Mouse (Mus musculus) limb, embryonic 15.5 days (tissue): ENCODE results near the gene Inhbc. TPM values are rescaled to one million over a fixed set of nuclear protein-coding genes. Genes with fewer than 3 reads are reported as not detected.
A peak's percentile ranks its signal among the peaks of the same experiment; 100 is the strongest.
"Not testable (repeated sequence)": the region's sequence is repeated elsewhere in the genome, so short reads cannot be mapped to it uniquely, and the experiment has no call there.

Source experiments
- ATAC-seq: fragments of 200-750 bp; cut with Nextera tagmentation; 2 replicates; pipeline ENCODE4 v1.8.0; 2017; ENCODE audit warnings: low read depth, moderate TSS enrichment; ENCODE audit not compliant: insufficient number of reproducible peaks, low FRiP score, low TSS enrichment
- H3K27ac ChIP-seq: fragments of 300-500 bp; sonication (generic); 2 replicates; pipeline ENCODE4 v1.5.1; 2015; ENCODE audit warnings: moderate library complexity, mild to moderate bottlenecking, inconsistent platforms
- H3K27me3 ChIP-seq: fragments of 300-500 bp; sonication (generic); 2 replicates; pipeline ENCODE4 v1.6.1; 2015; ENCODE audit warnings: inconsistent platforms
- H3K36me3 ChIP-seq: fragments of 300-500 bp; sonication (generic); 2 replicates; pipeline ENCODE4 v1.6.1; 2015; ENCODE audit warnings: inconsistent platforms
- H3K4me1 ChIP-seq: fragments of 300-500 bp; sonication (generic); 2 replicates; pipeline ENCODE4 v1.6.1; 2015; ENCODE audit warnings: inconsistent platforms
- H3K4me2 ChIP-seq: fragments of 300-500 bp; sonication (generic); 2 replicates; pipeline ENCODE4 v1.6.1; 2015; ENCODE audit warnings: mild to moderate bottlenecking, inconsistent platforms
- H3K4me3 ChIP-seq: fragments of 300-500 bp; sonication (generic); 2 replicates; pipeline ENCODE4 v1.5.1; 2015; ENCODE audit warnings: mild to moderate bottlenecking, inconsistent platforms
- H3K9ac ChIP-seq: fragments of 300-500 bp; sonication (generic); 2 replicates; pipeline ENCODE4 v1.6.1; 2015; ENCODE audit warnings: inconsistent platforms
- H3K9me3 ChIP-seq: fragments of 300-500 bp; sonication (generic); 2 replicates; pipeline ENCODE4 v1.6.1; 2016; ENCODE audit warnings: inconsistent platforms
- WGBS: fragments of 180-500 bp; shearing (Covaris S2); methylation state at CpG from one replicate; pipeline ENCODE4 v1.1.7; 2015; 5-methylcytosine and 5-hydroxymethylcytosine counted together
- polyA plus RNA-seq: library from polyadenylated mRNA; unstranded; fragments of >200 nt; fragmentation: Nextera tagmentation; extraction: Ambion mirVana; gene quantifications from 2 replicates; pipeline ENCODE4 v1.2.1, GENCODE M21; 2015

The Inhbc gene
- polyA plus RNA-seq, 1 experiment from 2014 or later = not detected

- H3K9me3 ChIP-seq = no peaks in the 10 kb centered on the region
- H3K27me3 ChIP-seq = no peaks in the 10 kb centered on the region
- H3K4me1 ChIP-seq = peaks cover 12% of the 10 kb centered on the region
- 35% methylated on average over 23 of the region's 23 CpGs for WGBS
- H3K36me3 ChIP-seq = peaks cover 41% of the 10 kb centered on the region
- H3K9ac ChIP-seq = peak overlapping the region; percentile 80
- H3K4me3 ChIP-seq = peak overlapping the region; percentile 81
- ATAC-seq = peak; percentile 49
- peak overlapping the region; percentile 84 for H3K27ac ChIP-seq
- peak overlapping the region; percentile 65 for H3K4me2 ChIP-seq
Measured at GRCm38 (mm10) chr10:127310523-127311475, 59.4 kb downstream of the Inhbc start.

- Histone ChIP-seq H3K36me3 (peaks cover 57% of the 10 kb centered on the region), H3K4me1 (peaks cover 12% of the 10 kb centered on the region)
- not testable (repeated sequence) for H3K4me3 ChIP-seq, H3K9me3 ChIP-seq, H3K9ac ChIP-seq, H3K27me3 ChIP-seq, H3K4me2 ChIP-seq, H3K27ac ChIP-seq, ATAC-seq
- WGBS = 90% methylated on average over 3 of the region's 3 CpGs
Measured at GRCm38 (mm10) chr10:127309167-127309566, 61.1 kb downstream of the Inhbc start.

Other genes with a start within 250 kb of the Inhbc start
- 103 and 110 TPM in 2 replicates for gene Os9, start 249.3 kb downstream of the Inhbc start, polyA plus RNA-seq
- 12.3 and 12.4 TPM in 2 replicates for gene B4galnt1, start 205.2 kb downstream of the Inhbc start, polyA plus RNA-seq
- 1.2 and 1.7 TPM in 2 replicates for gene Slc26a10, start 189.8 kb downstream of the Inhbc start, polyA plus RNA-seq
- gene Arhgef25, start 180.3 kb downstream of the Inhbc start, polyA plus RNA-seq = 115 and 118 TPM in 2 replicates
- gene Dtx3, start 174.7 kb downstream of the Inhbc start, polyA plus RNA-seq = 140 and 144 TPM in 2 replicates
- 27.8 and 29.8 TPM in 2 replicates for gene Pip4k2c, start 158.8 kb downstream of the Inhbc start, polyA plus RNA-seq
- 2.5 TPM in 2 replicates for gene Kif5a, start 107.1 kb downstream of the Inhbc start, polyA plus RNA-seq
- 185 and 190 TPM in 2 replicates for gene Dctn2, start 104.1 kb downstream of the Inhbc start, polyA plus RNA-seq
- 14.1 and 16.2 TPM in 2 replicates for gene Mbd6, start 81.4 kb downstream of the Inhbc start, polyA plus RNA-seq
- gene Mars, start 58.6 kb downstream of the Inhbc start, polyA plus RNA-seq = 105 and 111 TPM in 2 replicates
- 5.1 and 5.4 TPM in 2 replicates for gene Arhgap9, start 48.5 kb downstream of the Inhbc start, polyA plus RNA-seq
- 13.4 and 13.7 TPM in 2 replicates for gene Gli1, start 28.5 kb downstream of the Inhbc start, polyA plus RNA-seq
- 0.03 TPM in 1 of 2 replicates, not detected in the other for gene Inhbe, start 16.0 kb downstream of the Inhbc start, polyA plus RNA-seq
- 33.1 and 34.9 TPM in 2 replicates for gene R3hdm2, start 9.9 kb upstream of the Inhbc start, polyA plus RNA-seq
- 17.2 and 38.7 TPM in 2 replicates for gene Stac3, start 131.3 kb upstream of the Inhbc start, polyA plus RNA-seq
- gene Ndufa4l2, start 144.5 kb upstream of the Inhbc start, polyA plus RNA-seq = 328 and 370 TPM in 2 replicates
- gene Shmt2, start 152.0 kb upstream of the Inhbc start, polyA plus RNA-seq = 112 and 122 TPM in 2 replicates
- gene Nxph4, start 164.1 kb upstream of the Inhbc start, polyA plus RNA-seq = 21.7 and 25.1 TPM in 2 replicates